11 mouse cellular contexts compared by ENCODE assay signal in genomic region chr17:25656826-25657189, GRCm38 (mm10).
DNase-seq lines count a peak whose midpoint lies in the region; ATAC-seq and TF ChIP-seq lines count a peak whose summit lies in the region.
"Had no signal": no experiment of that assay in that cellular context is flagged by ENCODE, and none has a peak within 500 bp of the region (broad histone marks: within the 10 kb centered on the region; RNA-seq: fewer than 3 reads in every experiment).

No protein-coding gene starts in this region.

- H3K4me1 ChIP-seq in embryonic facial prominence, embryonic 10.5 days: peaks cover 18% of the 10 kb centered on the region
- no peaks in the 10 kb centered on the region for H3K4me1 ChIP-seq in hindbrain, embryonic 11.5 days (replicated peaks; ENCODE audit: control insufficient read depth, insufficient read depth, low read length)
- no peaks in the 10 kb centered on the region for H3K4me1 ChIP-seq in forebrain, embryonic 14.5 days (ENCODE audit: control insufficient read depth, insufficient read depth, low read length)

- intact Hi-C loops in left cerebral cortex, adult 2 months (cut with DNase I): no loop called here

- H3K4me3 ChIP-seq in left cerebral cortex, adult 2 months: no peak overlapping the region
- no peak overlapping the region for H3K4me3 ChIP-seq in embryonic facial prominence, embryonic 10.5 days
- H3K4me3 ChIP-seq in hindbrain, embryonic 11.5 days (ENCODE audit: low read depth, low read length): no peak overlapping the region
- H3K4me3 ChIP-seq in forebrain, embryonic 14.5 days (ENCODE audit: low read depth, low read length): no peak overlapping the region

- no peak for DNase-seq in left cerebral cortex, adult 2 months (ENCODE audit: extremely low spot score in 1 of 2, low spot score in 2 of 2)
- DNase-seq in left cerebral cortex, adult 9 months (ENCODE audit: low spot score in 2 of 2): no peak
- no peak for DNase-seq in embryonic facial prominence, embryonic 10.5 days (ENCODE audit: low spot score)
- no peak for DNase-seq in hindbrain, embryonic 11.5 days (ENCODE audit: low spot score)
- DNase-seq in naive thymus-derived CD4-positive, alpha-beta T cell, adult 2 months (ENCODE audit: low read depth): peak; percentile 11
- no peak for DNase-seq in urinary bladder, adult 18-20 months (ENCODE audit: low spot score in 2 of 2)
- DNase-seq in forebrain, embryonic 14.5 days (ENCODE audit: low spot score): no peak
- DNase-seq in urinary bladder, postnatal 10 days (ENCODE audit: low spot score): no peak
- DNase-seq: cerebellum, adult 8-10 months; retina, postnatal 1 day had no signal

- TF ChIP-seq CTCF in left cerebral cortex, adult 2 months (IDR thresholded peaks at IDR 0.05): no peak

- H3K9ac ChIP-seq in hindbrain, embryonic 11.5 days (ENCODE audit: low read depth, low read length): peak overlapping the region; percentile 12; the same call in 1 of the 2 replicates
- no peak overlapping the region for H3K9ac ChIP-seq in forebrain, embryonic 14.5 days (ENCODE audit: low read length)

- no peak overlapping the region for H3K4me2 ChIP-seq in hindbrain, embryonic 11.5 days (replicated peaks; ENCODE audit: low read depth, low read length)
- no peak overlapping the region for H3K4me2 ChIP-seq in forebrain, embryonic 14.5 days (ENCODE audit: low read length)

- peak overlapping the region; percentile 65 for H3K27ac ChIP-seq in left cerebral cortex, adult 2 months
- H3K27ac ChIP-seq in embryonic facial prominence, embryonic 10.5 days (replicated peaks): peak overlapping the region; percentile 73; the same call in 1 of the 2 replicates
- peak overlapping the region; percentile 45; the same call in 1 of the 2 replicates for H3K27ac ChIP-seq in hindbrain, embryonic 11.5 days (ENCODE audit: low read depth, low read length)
- no peak overlapping the region for H3K27ac ChIP-seq in forebrain, embryonic 14.5 days (ENCODE audit: low read depth, low read length)
- H3K27ac ChIP-seq: macrophage had no signal

- H3K9me3 ChIP-seq in embryonic facial prominence, embryonic 10.5 days: no peaks in the 10 kb centered on the region
- H3K9me3 ChIP-seq in hindbrain, embryonic 11.5 days (ENCODE audit: control insufficient read depth, low read length): no peaks in the 10 kb centered on the region
- no peaks in the 10 kb centered on the region for H3K9me3 ChIP-seq in forebrain, embryonic 14.5 days (replicated peaks; ENCODE audit: control insufficient read depth, low read length)

- WGBS in embryonic facial prominence, embryonic 10.5 days: 58% methylated on average over 3 of the region's 3 CpGs
- WGBS in hindbrain, embryonic 11.5 days: 29% methylated on average over 3 of the region's 3 CpGs
- 66% methylated on average over 3 of the region's 3 CpGs for WGBS in forebrain, embryonic 14.5 days

- H3K36me3 ChIP-seq in embryonic facial prominence, embryonic 10.5 days (replicated peaks): peaks cover 58% of the 10 kb centered on the region
- no peaks in the 10 kb centered on the region for H3K36me3 ChIP-seq in hindbrain, embryonic 11.5 days (ENCODE audit: control insufficient read depth, insufficient read depth, low read length)
- 0 out of 2 replicates have a peak, but pooled peaks cover 6% of the 10 kb centered on the region for H3K36me3 ChIP-seq in forebrain, embryonic 14.5 days (ENCODE audit: control insufficient read depth, insufficient read depth, low read length)

- no peaks in the 10 kb centered on the region for H3K27me3 ChIP-seq in embryonic facial prominence, embryonic 10.5 days (replicated peaks; ENCODE audit: low read depth, poor library complexity, severe bottlenecking)
- H3K27me3 ChIP-seq in hindbrain, embryonic 11.5 days (ENCODE audit: control insufficient read depth, insufficient read depth, low read length): no peaks in the 10 kb centered on the region
- no peaks in the 10 kb centered on the region for H3K27me3 ChIP-seq in forebrain, embryonic 14.5 days (replicated peaks; ENCODE audit: control insufficient read depth, insufficient read depth, low read length)

- no peak for ATAC-seq in hindbrain, embryonic 11.5 days (ENCODE audit: low FRiP score)
- ATAC-seq in forebrain, embryonic 14.5 days: no peak
